Mouse (Mus musculus) heart, adult 2 months (tissue): ENCODE results near the gene Hist1h2bh. TPM values are rescaled to one million over a fixed set of nuclear protein-coding genes. Genes with fewer than 3 reads are reported as not detected.
"Not testable (repeated sequence)": the region's sequence is repeated elsewhere in the genome, so short reads cannot be mapped to it uniquely, and the experiment has no call there.

Experiments used
- DNase-seq, 2 experiments: peaks; one replicate each; pipeline ENCODE4 v3.0.0; 2021
- H3K27ac ChIP-seq: fragments of 200-600 bp; 2 replicates; pipeline ENCODE4 v1.8.1; 2022
- H3K27me3 ChIP-seq: fragments of 200-500 bp; 2 replicates; pipeline ENCODE4 v1.6.1; 2012; ENCODE audit warnings: mild to moderate bottlenecking, low read length, inconsistent platforms, mixed read lengths; ENCODE audit not compliant: control insufficient read depth, insufficient read depth
- H3K36me3 ChIP-seq: fragments of 200-500 bp; 2 replicates; pipeline ENCODE4 v1.6.1; 2012; ENCODE audit warnings: low read length, inconsistent platforms; ENCODE audit not compliant: control insufficient read depth, insufficient read depth
- H3K4me1 ChIP-seq: fragments of 200-500 bp; 2 replicates; pipeline ENCODE4 v1.6.1; 2011; ENCODE audit warnings: low read length; ENCODE audit not compliant: control insufficient read depth, insufficient read depth
- H3K4me3 ChIP-seq: fragments of 200-600 bp; 2 replicates; pipeline ENCODE4 v1.8.1; 2022
- H3K79me2 ChIP-seq: fragments of 200-500 bp; replicated peaks from 2 replicates; pipeline ENCODE4 v1.6.1; 2012; ENCODE audit warnings: mild to moderate bottlenecking, inconsistent platforms, low read length, moderate library complexity, mixed read lengths; ENCODE audit not compliant: control insufficient read depth, insufficient read depth
- H3K9ac ChIP-seq: fragments of 200-500 bp; 2 replicates; pipeline ENCODE4 v1.6.1; 2012; ENCODE audit warnings: low read depth, mild to moderate bottlenecking, control low read depth, inconsistent platforms, low read length, mixed read lengths
- CTCF ChIP-seq: fragments of 200-600 bp; IDR thresholded peaks from 2 replicates; pipeline ENCODE4 v1.8.1; 2022; ENCODE audit warnings: antibody characterized with exemption, mild to moderate bottlenecking, moderate library complexity
- EP300 ChIP-seq: fragments of 200-500 bp; IDR thresholded peaks from 2 replicates; pipeline ENCODE4 v1.6.1; 2011; ENCODE audit warnings: low read depth, low read length, control low read depth; ENCODE audit not compliant: insufficient read depth
- POLR2A ChIP-seq: fragments of 200-500 bp; IDR thresholded peaks from 2 replicates; pipeline ENCODE4 v1.6.1; 2011; ENCODE audit warnings: mild to moderate bottlenecking, low read depth, low read length, control low read depth; ENCODE audit not compliant: insufficient read depth
- WGBS: fragments of 180-500 bp; shearing (Covaris S2); methylation state at CpG from one replicate; pipeline ENCODE4 v1.1.7; 2018; 5-methylcytosine and 5-hydroxymethylcytosine counted together
- intact Hi-C: fragments of 180-260 bp; cut with DNase I; formaldehyde crosslinking; loops from one replicate; pipeline ENCODE4 v1.15.1; 2025
- polyA plus RNA-seq: library from polyadenylated mRNA; depleted of rRNA; stranded (reverse); fragments of >200 nt; gene quantifications from 2 replicates; pipeline ENCODE4 v1.2.3, GENCODE M21; 2012
- total RNA-seq, 2 experiments: library from RNA; stranded (reverse); gene quantifications; 2 replicates each; pipeline ENCODE4 v1.2.3; 2021

The Hist1h2bh gene
- total and polyA plus RNA-seq, 3 experiments: 0.29 to 1.2 (median 1.1) TPM

- Histone ChIP-seq H3K36me3 (no peaks in the 10 kb centered on the region; the same call in 1 of the 2 replicates), H3K27ac (peak overlapping the region; percentile 79), H3K9ac (peak overlapping the region; percentile 73), H3K4me1 (peaks cover 2% of the 10 kb centered on the region), H3K27me3 (no peaks in the 10 kb centered on the region), H3K4me3 (peak overlapping the region; percentile 65), H3K79me2 (no peaks in the 10 kb centered on the region)
- WGBS: under 1% methylated on average over 54 of the region's 54 CpGs
- TF ChIP-seq EP300: 0 out of 2 replicates have a peak, but pooled peaks have one; percentile 50
- no peak for TF ChIP-seq CTCF
- peak; percentile 94 for TF ChIP-seq POLR2A
- intact Hi-C loops: no loop called here
- peak; percentile 69 to 83 for DNase-seq
Observed at GRCm38 (mm10) chr13:23554925-23555838, 12.0 kb upstream of the Hist1h2bh start.

GRCm38 (mm10) chr13:23554393-23554792 lies 11.2 kb upstream of the Hist1h2bh start:
- TF ChIP-seq POLR2A (no peak), CTCF (no peak), EP300 (no peak)

GRCm38 (mm10) chr13:23552962-23553361 lies 9.8 kb upstream of the Hist1h2bh start, which contains the start of gene Hist1h1d:
Gene Hist1h1d (plus strand): TSS chr13:23553262.
- no peaks in the 10 kb centered on the region; the same call in 1 of the 2 replicates for H3K36me3 ChIP-seq
- H3K27me3 ChIP-seq: no peaks in the 10 kb centered on the region
- H3K4me1 ChIP-seq: peaks cover 2% of the 10 kb centered on the region
- H3K27ac ChIP-seq: no peak within 1 kb of the TSS
- no peaks in the 10 kb centered on the region for H3K79me2 ChIP-seq
- DNase-seq: no peak
- TF ChIP-seq EP300 (no peak), POLR2A (no peak), CTCF (no peak)
- H3K9ac ChIP-seq: no peak within 1 kb of the TSS
- H3K4me3 ChIP-seq: no peak within 1 kb of the TSS
- intact Hi-C loops: no loop called here

More at GRCm38 (mm10) chr13:23554393-23554792, 11.2 kb upstream of the Hist1h2bh start:
- H3K36me3 ChIP-seq: no peaks in the 10 kb centered on the region; the same call in 1 of the 2 replicates
- H3K4me1 ChIP-seq: peaks cover 2% of the 10 kb centered on the region
- no peaks in the 10 kb centered on the region for H3K27me3 ChIP-seq
- no peaks in the 10 kb centered on the region for H3K79me2 ChIP-seq
- WGBS: 15% methylated on average over 9 of the region's 9 CpGs
- H3K9ac ChIP-seq: peak overlapping the region; percentile 41; the same call in 1 of the 2 replicates
- no peak for DNase-seq
- intact Hi-C loops: no loop called here
- peak overlapping the region; percentile 65 for H3K4me3 ChIP-seq
- H3K27ac ChIP-seq: peak overlapping the region; percentile 79

- Histone ChIP-seq H3K4me3 (peak overlapping the region; percentile 49), H3K9ac (no peak overlapping the region)
- 43% methylated on average over 8 of the region's 8 CpGs for WGBS
Observed at GRCm38 (mm10) chr13:23551931-23552914, 9.0 kb upstream of the Hist1h2bh start.

GRCm38 (mm10) chr13:23551146-23551834 lies 8.1 kb upstream of the Hist1h2bh start, which contains the start of gene Hist1h4f:
Gene Hist1h4f (minus strand): TSS chr13:23551648.
- intact Hi-C loops, H3K4me1 ChIP-seq, H3K36me3 ChIP-seq, H3K79me2 ChIP-seq, H3K27me3 ChIP-seq: not testable (repeated sequence)
- peak; percentile 73 to 86 for DNase-seq
- peak; percentile 82 for TF ChIP-seq POLR2A
- TF ChIP-seq CTCF: peak; percentile 74
- TF ChIP-seq EP300: peak; percentile 63
- H3K4me3 ChIP-seq: peak within 1 kb of the TSS; percentile 49
- peak within 1 kb of the TSS; percentile 78 for H3K9ac ChIP-seq
- under 1% methylated on average over 47 of the region's 47 CpGs for WGBS
- H3K27ac ChIP-seq: peak within 1 kb of the TSS; percentile 64

More at GRCm38 (mm10) chr13:23551931-23552914, 9.0 kb upstream of the Hist1h2bh start:
- DNase-seq: no peak
- no peak for TF ChIP-seq CTCF
- TF ChIP-seq POLR2A: no peak
- no peaks in the 10 kb centered on the region; the same call in 1 of the 2 replicates for H3K36me3 ChIP-seq
- intact Hi-C loops: no loop called here
- no peaks in the 10 kb centered on the region for H3K79me2 ChIP-seq
- H3K27ac ChIP-seq: peak overlapping the region; percentile 64
- H3K27me3 ChIP-seq: no peaks in the 10 kb centered on the region
- H3K4me1 ChIP-seq: peaks cover 2% of the 10 kb centered on the region
